Mouse (Mus musculus) heart, adult 2 months (tissue): ENCODE measurements at regions not wholly inside any gene's neighbourhood (a gene's known extent, or its start where the extent isn't known, plus 50 kb on each side); places are given as distances from the start of the nearest gene placed in this dataset.

Experiments
- DNase-seq, 2 experiments: peaks; one replicate each; pipeline ENCODE4 v3.0.0; 2021
- H3K27ac ChIP-seq: fragments of 200-600 bp; 2 replicates; pipeline ENCODE4 v1.8.1; 2022
- H3K27me3 ChIP-seq: fragments of 200-500 bp; 2 replicates; pipeline ENCODE4 v1.6.1; 2012; ENCODE audit warnings: mild to moderate bottlenecking, low read length, inconsistent platforms, mixed read lengths; ENCODE audit not compliant: control insufficient read depth, insufficient read depth
- H3K36me3 ChIP-seq: fragments of 200-500 bp; 2 replicates; pipeline ENCODE4 v1.6.1; 2012; ENCODE audit warnings: low read length, inconsistent platforms; ENCODE audit not compliant: control insufficient read depth, insufficient read depth
- H3K4me1 ChIP-seq: fragments of 200-500 bp; 2 replicates; pipeline ENCODE4 v1.6.1; 2011; ENCODE audit warnings: low read length; ENCODE audit not compliant: control insufficient read depth, insufficient read depth
- H3K4me3 ChIP-seq: fragments of 200-600 bp; 2 replicates; pipeline ENCODE4 v1.8.1; 2022
- H3K79me2 ChIP-seq: fragments of 200-500 bp; replicated peaks from 2 replicates; pipeline ENCODE4 v1.6.1; 2012; ENCODE audit warnings: mild to moderate bottlenecking, inconsistent platforms, low read length, moderate library complexity, mixed read lengths; ENCODE audit not compliant: control insufficient read depth, insufficient read depth
- H3K9ac ChIP-seq: fragments of 200-500 bp; 2 replicates; pipeline ENCODE4 v1.6.1; 2012; ENCODE audit warnings: low read depth, mild to moderate bottlenecking, control low read depth, inconsistent platforms, low read length, mixed read lengths
- CTCF ChIP-seq: fragments of 200-600 bp; IDR thresholded peaks from 2 replicates; pipeline ENCODE4 v1.8.1; 2022; ENCODE audit warnings: antibody characterized with exemption, mild to moderate bottlenecking, moderate library complexity
- EP300 ChIP-seq: fragments of 200-500 bp; IDR thresholded peaks from 2 replicates; pipeline ENCODE4 v1.6.1; 2011; ENCODE audit warnings: low read depth, low read length, control low read depth; ENCODE audit not compliant: insufficient read depth
- POLR2A ChIP-seq: fragments of 200-500 bp; IDR thresholded peaks from 2 replicates; pipeline ENCODE4 v1.6.1; 2011; ENCODE audit warnings: mild to moderate bottlenecking, low read depth, low read length, control low read depth; ENCODE audit not compliant: insufficient read depth
- WGBS: fragments of 180-500 bp; shearing (Covaris S2); methylation state at CpG from one replicate; pipeline ENCODE4 v1.1.7; 2018; 5-methylcytosine and 5-hydroxymethylcytosine counted together
- intact Hi-C: fragments of 180-260 bp; cut with DNase I; formaldehyde crosslinking; loops from one replicate; pipeline ENCODE4 v1.15.1; 2025

- peak overlapping the region; percentile 50 for H3K9ac ChIP-seq
- 18% methylated on average over 6 of the region's 6 CpGs for WGBS
- H3K27ac ChIP-seq: peak overlapping the region; percentile 78
- no peak for TF ChIP-seq EP300
- no peak for TF ChIP-seq POLR2A
- TF ChIP-seq CTCF: no peak
- H3K36me3 ChIP-seq: peaks cover 5% of the 10 kb centered on the region
- no peaks in the 10 kb centered on the region for H3K27me3 ChIP-seq
- intact Hi-C loops: loop anchor here (5.0 to 10.0 kb wide), 4 partner anchors 70 to 197 kb away; no protein-coding TSS in a partner anchor
- no peaks in the 10 kb centered on the region for H3K79me2 ChIP-seq
- H3K4me1 ChIP-seq: peaks cover 4% of the 10 kb centered on the region
- H3K4me3 ChIP-seq: peak overlapping the region; percentile 20; the same call in 1 of the 2 replicates
- DNase-seq: peak in 1 of 2 experiments; percentile 19
These were observed 85.6 kb upstream of the 4933415F23Rik start for GRCm38 (mm10) chr1:23187446-23188206.

DNA sequence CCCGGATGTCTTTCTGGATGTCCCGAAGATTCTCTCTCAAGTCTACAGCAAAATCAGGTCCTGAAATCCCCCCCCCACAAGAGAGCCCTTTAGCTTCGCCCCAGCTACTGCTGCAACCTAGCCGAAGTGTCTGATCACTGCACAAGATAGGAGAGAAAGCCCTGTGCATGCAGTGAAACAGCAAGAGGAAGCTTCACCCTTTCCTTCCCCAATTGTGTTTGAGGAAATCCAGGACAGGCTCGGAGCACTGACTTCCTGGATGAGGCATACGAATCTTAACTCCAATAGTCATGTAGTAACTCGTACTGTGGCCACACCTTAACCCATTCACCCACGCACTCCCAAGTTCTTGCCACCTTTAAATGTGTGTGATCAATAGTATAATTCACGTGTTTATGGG lies 82.7 kb upstream of the 4933415F23Rik start:
- H3K79me2 ChIP-seq: no peaks in the 10 kb centered on the region
- no peak overlapping the region for H3K4me3 ChIP-seq
- DNase-seq: peak; percentile 40 to 49
- H3K9ac ChIP-seq: 0 out of 2 replicates have a peak overlapping the region, but pooled peaks have one; percentile 4
- H3K27me3 ChIP-seq: no peaks in the 10 kb centered on the region
- intact Hi-C loops: loop anchor here (2.0 to 10.0 kb wide), 5 partner anchors 16 to 200 kb away; no protein-coding TSS in a partner anchor
- peaks cover 5% of the 10 kb centered on the region for H3K36me3 ChIP-seq
- H3K27ac ChIP-seq: peak overlapping the region; percentile 74
- TF ChIP-seq EP300 (peak; percentile 62), POLR2A (peak; percentile 55; the same call in 1 of the 2 replicates), CTCF (no peak)
- 33% methylated on average over 9 of the region's 9 CpGs for WGBS
- H3K4me1 ChIP-seq: peaks cover 4% of the 10 kb centered on the region

- no peak for TF ChIP-seq EP300
- no peak for TF ChIP-seq CTCF
- no peak for TF ChIP-seq POLR2A
- Histone ChIP-seq H3K27me3 (no peaks in the 10 kb centered on the region), H3K4me1 (peaks cover 4% of the 10 kb centered on the region), H3K9ac (no peak overlapping the region), H3K36me3 (peaks cover 2% of the 10 kb centered on the region), H3K4me3 (no peak overlapping the region), H3K27ac (no peak overlapping the region), H3K79me2 (no peaks in the 10 kb centered on the region)
- DNase-seq: no peak
- intact Hi-C loops: loop anchor here (10.0 kb wide), 1 partner anchor 202 kb away; no protein-coding TSS in a partner anchor
These were observed 80.5 kb upstream of the 4933415F23Rik start for GRCm38 (mm10) chr1:23182541-23182940.

- Histone ChIP-seq H3K27ac (no peak overlapping the region), H3K4me3 (no peak overlapping the region), H3K79me2 (no peaks in the 10 kb centered on the region), H3K4me1 (peaks cover 1% of the 10 kb centered on the region), H3K9ac (no peak overlapping the region), H3K27me3 (no peaks in the 10 kb centered on the region), H3K36me3 (peaks cover 3% of the 10 kb centered on the region)
- no peak for TF ChIP-seq CTCF
- TF ChIP-seq EP300: no peak
- TF ChIP-seq POLR2A: no peak
- WGBS: 75% methylated on average over 6 of the region's 6 CpGs
- intact Hi-C loops: no loop called here
- no peak for DNase-seq
These were observed 76.4 kb upstream of the 4933415F23Rik start for GRCm38 (mm10) chr1:23178335-23178974.

DNA sequence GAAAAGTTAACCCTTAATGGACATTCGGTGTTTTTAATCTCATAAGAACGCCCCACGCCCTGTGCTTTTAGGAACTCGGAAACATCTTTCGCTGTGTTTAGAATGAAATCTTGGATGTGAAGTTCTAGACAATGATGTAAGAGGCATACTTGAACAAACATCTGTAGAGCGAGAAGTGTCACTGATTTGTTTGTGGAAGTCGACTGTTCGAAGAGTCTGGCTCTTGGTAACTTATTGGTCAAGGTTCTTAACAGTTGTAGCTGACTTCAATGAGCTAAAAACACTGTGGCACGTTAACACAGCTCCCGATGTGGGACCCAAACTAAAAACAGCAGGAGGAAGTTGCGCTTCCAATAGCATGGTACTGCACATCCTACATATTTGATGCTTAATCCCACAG lies 72.0 kb upstream of the 4933415F23Rik start:
- Histone ChIP-seq H3K36me3 (peaks cover 3% of the 10 kb centered on the region), H3K9ac (no peak overlapping the region), H3K27ac (peak overlapping the region; percentile 36; the same call in 1 of the 2 replicates), H3K4me3 (no peak overlapping the region), H3K79me2 (no peaks in the 10 kb centered on the region), H3K27me3 (no peaks in the 10 kb centered on the region), H3K4me1 (peaks cover 1% of the 10 kb centered on the region)
- 63% methylated on average over 11 of the region's 11 CpGs for WGBS
- no peak for TF ChIP-seq EP300
- no peak for TF ChIP-seq POLR2A
- TF ChIP-seq CTCF: no peak
- DNase-seq: no peak
- intact Hi-C loops: loop anchor here (5.0 kb wide), 1 partner anchor 113 kb away; no protein-coding TSS in a partner anchor
